In genomic region chr6:113667611-113668122, GRCm38 (mm10) we compare ENCODE assay signal across 17 mouse cellular contexts. TPM values are rescaled to one million over a fixed set of nuclear protein-coding genes. Genes with fewer than 3 reads are reported as not detected.
DNase-seq lines count a peak whose midpoint lies in the region; ATAC-seq and TF ChIP-seq lines count a peak whose summit lies in the region.
"Had no signal": no experiment of that assay in that cellular context is flagged by ENCODE, and none has a peak within 500 bp of the region (broad histone marks: within the 10 kb centered on the region; RNA-seq: fewer than 3 reads in every experiment).

No protein-coding gene starts in this region.

- H3K36me3 ChIP-seq in forebrain, embryonic 10.5 days (replicated peaks): no peaks in the 10 kb centered on the region
- no peaks in the 10 kb centered on the region for H3K36me3 ChIP-seq in forebrain, embryonic 11.5 days (ENCODE audit: control insufficient read depth, insufficient read depth, low read length)
- H3K36me3 ChIP-seq in liver, adult 2 months (ENCODE audit: control insufficient read depth, insufficient read depth, low read length): peaks cover 10% of the 10 kb centered on the region; the same call in 1 of the 2 replicates
- H3K36me3 ChIP-seq in intestine, postnatal 0 days (ENCODE audit: control insufficient read depth, insufficient read depth): peaks cover 9% of the 10 kb centered on the region

- H3K4me2 ChIP-seq in forebrain, embryonic 11.5 days (ENCODE audit: low read depth, low read length, severe bottlenecking): no peak overlapping the region
- H3K4me2 ChIP-seq in intestine, postnatal 0 days (replicated peaks; ENCODE audit: low read depth): no peak overlapping the region
- H3K4me2 ChIP-seq: hindbrain, embryonic 14.5 days had no signal

- H3K79me2 ChIP-seq in liver, adult 2 months (ENCODE audit: control insufficient read depth, insufficient read depth, low read length): peaks cover 11% of the 10 kb centered on the region; the same call in 1 of the 2 replicates

- 62% methylated on average over 8 of the region's 8 CpGs for WGBS in forebrain, embryonic 10.5 days
- WGBS in forebrain, embryonic 11.5 days: 60% methylated on average over 8 of the region's 8 CpGs
- 78% methylated on average over 8 of the region's 8 CpGs for WGBS in liver, adult 2 months
- WGBS in intestine, postnatal 0 days: 48% methylated on average over 8 of the region's 8 CpGs

- H3K9me3 ChIP-seq in forebrain, embryonic 10.5 days: peaks cover 5% of the 10 kb centered on the region; the same call in 1 of the 2 replicates
- H3K9me3 ChIP-seq in forebrain, embryonic 11.5 days (ENCODE audit: control insufficient read depth, low read length): no peaks in the 10 kb centered on the region
- no peaks in the 10 kb centered on the region for H3K9me3 ChIP-seq in intestine, postnatal 0 days (ENCODE audit: control insufficient read depth)
- H3K9me3 ChIP-seq: liver, embryonic 15.5 days had no signal

- no peak for DNase-seq in forebrain, embryonic 10.5 days (ENCODE audit: extremely low spot score, low spot score)
- DNase-seq in forebrain, embryonic 11.5 days (ENCODE audit: low spot score): no peak
- DNase-seq in liver, adult 2 months (ENCODE audit: extremely low read depth, low read depth, low spot score): no peak
- DNase-seq in liver: no peak
- DNase-seq in testis, postnatal 14 days (ENCODE audit: low spot score): peak; percentile 27
- DNase-seq in c-Kit-positive CD71-positive TER-119-positive erythroid progenitor cells, embryonic 14.5 days (ENCODE audit: low spot score): no peak
- DNase-seq in left cerebral cortex, adult 18-20 months (ENCODE audit: low spot score in 2 of 2): no peak
- DNase-seq: right cerebral cortex, postnatal 14 days had no signal

- no peak for TF ChIP-seq CTCF in liver, adult 2 months (IDR thresholded peaks at IDR 0.05; ENCODE audit: low read depth, low read length)
- TF ChIP-seq CTCF in intestine, postnatal 0 days (IDR thresholded peaks at IDR 0.05; ENCODE audit: low read depth): no peak

- ATAC-seq in forebrain, embryonic 11.5 days (replicated peaks; ENCODE audit: low FRiP score): no peak
- ATAC-seq in intestine, postnatal 0 days: no peak

- no peak for TF ChIP-seq POLR2A in liver, adult 2 months (IDR thresholded peaks at IDR 0.05; ENCODE audit: extremely low read depth, insufficient read depth, low read length)

- peak overlapping the region; percentile 17; the same call in 1 of the 2 replicates for H3K27ac ChIP-seq in forebrain, embryonic 10.5 days
- no peak overlapping the region for H3K27ac ChIP-seq in forebrain, embryonic 11.5 days (ENCODE audit: low read depth, low read length)
- peak overlapping the region; percentile 36; the same call in 1 of the 2 replicates for H3K27ac ChIP-seq in liver, adult 2 months (replicated peaks; ENCODE audit: insufficient read depth, low read depth, low read length)
- H3K27ac ChIP-seq in intestine, postnatal 0 days (ENCODE audit: low read depth, low read length): peak overlapping the region; percentile 15; the same call in 1 of the 2 replicates
- H3K27ac ChIP-seq: hindbrain, embryonic 14.5 days had no signal

- no peaks in the 10 kb centered on the region for H3K27me3 ChIP-seq in forebrain, embryonic 10.5 days (ENCODE audit: poor library complexity, severe bottlenecking)
- H3K27me3 ChIP-seq in forebrain, embryonic 11.5 days (ENCODE audit: control insufficient read depth, insufficient read depth, low read length): no peaks in the 10 kb centered on the region
- no peaks in the 10 kb centered on the region for H3K27me3 ChIP-seq in liver, adult 2 months (ENCODE audit: control insufficient read depth, insufficient read depth, low read length)
- H3K27me3 ChIP-seq in intestine, postnatal 0 days (replicated peaks; ENCODE audit: control insufficient read depth, insufficient read depth, low read length): no peaks in the 10 kb centered on the region
- H3K27me3 ChIP-seq: liver, embryonic 15.5 days had no signal

- peaks cover 33% of the 10 kb centered on the region for H3K4me1 ChIP-seq in forebrain, embryonic 10.5 days
- peaks cover 5% of the 10 kb centered on the region; the same call in 1 of the 2 replicates for H3K4me1 ChIP-seq in forebrain, embryonic 11.5 days (replicated peaks; ENCODE audit: control insufficient read depth, insufficient read depth, low read length)
- peaks cover 22% of the 10 kb centered on the region for H3K4me1 ChIP-seq in liver, adult 2 months (ENCODE audit: control insufficient read depth, insufficient read depth, low read length)
- peaks cover 5% of the 10 kb centered on the region; the same call in 1 of the 2 replicates for H3K4me1 ChIP-seq in intestine, postnatal 0 days (replicated peaks; ENCODE audit: control insufficient read depth, insufficient read depth, low read length)

- H3K9ac ChIP-seq in forebrain, embryonic 11.5 days (ENCODE audit: low read length): no peak overlapping the region
- H3K9ac ChIP-seq in liver, adult 2 months (ENCODE audit: low read depth, low read length): no peak overlapping the region
- H3K9ac ChIP-seq in intestine, postnatal 0 days (ENCODE audit: low read depth, low read length): no peak overlapping the region
- H3K9ac ChIP-seq: hindbrain, embryonic 14.5 days; liver, embryonic 15.5 days had no signal

- no peak overlapping the region for H3K4me3 ChIP-seq in forebrain, embryonic 10.5 days
- no peak overlapping the region for H3K4me3 ChIP-seq in forebrain, embryonic 11.5 days (ENCODE audit: low read depth, low read length)
- no peak overlapping the region for H3K4me3 ChIP-seq in liver, adult 2 months (ENCODE audit: insufficient read depth, low read depth, low read length)
- no peak overlapping the region for H3K4me3 ChIP-seq in intestine, postnatal 0 days (ENCODE audit: low read depth, low read length)
- H3K4me3 ChIP-seq: erythroblast, embryonic 14.5 days; left cerebral cortex, adult 2 months; liver, embryonic 15.5 days had no signal

RNA-seq across cellular contexts. Expression of gene Tatdn2, which starts 29.2 kb away (rescaled TPM):
- polyA plus RNA-seq in forebrain, embryonic 10.5 days (2016; fragmentation: Nextera tagmentation; extraction: Ambion mirVana): 0.62 and 0.76 TPM in 2 replicates
- polyA plus RNA-seq in forebrain, embryonic 11.5 days (2014; fragmentation: Nextera tagmentation; extraction: Ambion mirVana): 0.88 and 1.5 TPM in 2 replicates
- total RNA-seq in liver, adult 2 months (2014; rRNA removed): 15.0 and 19.9 TPM in 2 replicates
- polyA plus RNA-seq in liver, adult 2 months (2012; rRNA removed): 15.6 and 16.7 TPM in 2 replicates
- polyA plus RNA-seq in intestine, postnatal 0 days (2015; fragmentation: Nextera tagmentation; extraction: Ambion mirVana): 1.1 and 1.5 TPM in 2 replicates
- total RNA-seq in left cerebral cortex, adult 18-20 months (2021): 10 to 100 TPM; 70.1 to 80.2 TPM

RNA-seq across cellular contexts. Expression of gene Irak2, which starts 29.4 kb away (rescaled TPM):
- polyA plus RNA-seq in forebrain, embryonic 10.5 days (2016; fragmentation: Nextera tagmentation; extraction: Ambion mirVana): 3.8 and 3.9 TPM in 2 replicates
- polyA plus RNA-seq in forebrain, embryonic 11.5 days (2014; fragmentation: Nextera tagmentation; extraction: Ambion mirVana): 1.6 and 2.1 TPM in 2 replicates
- 18.2 and 20.7 TPM in 2 replicates for total RNA-seq in liver, adult 2 months (2014; rRNA removed)
- polyA plus RNA-seq in liver, adult 2 months (2012; rRNA removed): 30.8 and 36.1 TPM in 2 replicates
- polyA plus RNA-seq in intestine, postnatal 0 days (2015; fragmentation: Nextera tagmentation; extraction: Ambion mirVana): 21.2 and 26.1 TPM in 2 replicates
- 10 to 100 TPM; 23.5 to 25.4 TPM for total RNA-seq in left cerebral cortex, adult 18-20 months (2021)

RNA-seq across cellular contexts. Expression of gene Vhl, which starts 43.9 kb away (rescaled TPM):
- polyA plus RNA-seq in forebrain, embryonic 10.5 days (2016; fragmentation: Nextera tagmentation; extraction: Ambion mirVana): 41.4 and 42.4 TPM in 2 replicates
- polyA plus RNA-seq in forebrain, embryonic 11.5 days (2014; fragmentation: Nextera tagmentation; extraction: Ambion mirVana): 63.7 and 64.4 TPM in 2 replicates
- 7.2 and 9.1 TPM in 2 replicates for total RNA-seq in liver, adult 2 months (2014; rRNA removed)
- polyA plus RNA-seq in liver, adult 2 months (2012; rRNA removed): 12.1 and 14.0 TPM in 2 replicates
- 18.4 and 20.6 TPM in 2 replicates for polyA plus RNA-seq in intestine, postnatal 0 days (2015; fragmentation: Nextera tagmentation; extraction: Ambion mirVana)
- total RNA-seq in left cerebral cortex, adult 18-20 months (2021): 10 to 100 TPM; 35.3 to 46.6 TPM

RNA-seq across cellular contexts. Expression of gene Ghrl, which starts 52.0 kb away (rescaled TPM):
- not detected in 2 replicates for polyA plus RNA-seq in forebrain, embryonic 10.5 days (2016; fragmentation: Nextera tagmentation; extraction: Ambion mirVana)
- 0.32 and 1.2 TPM in 2 replicates for polyA plus RNA-seq in forebrain, embryonic 11.5 days (2014; fragmentation: Nextera tagmentation; extraction: Ambion mirVana)
- total RNA-seq in liver, adult 2 months (2014; rRNA removed): not detected in 2 replicates
- polyA plus RNA-seq in liver, adult 2 months (2012; rRNA removed): not detected in 2 replicates
- 139 and 148 TPM in 2 replicates for polyA plus RNA-seq in intestine, postnatal 0 days (2015; fragmentation: Nextera tagmentation; extraction: Ambion mirVana)
- not detected for total RNA-seq in left cerebral cortex, adult 18-20 months (2021)
- total RNA-seq: common myeloid progenitor, adult 5-6 weeks; G1E; monocyte, adult 5-6 weeks; neutrophil, adult 5-6 weeks had no signal
- polyA plus RNA-seq: erythroblast, embryonic 14.5 days; G1E; liver, embryonic 15.5 days had no signal
